Mouse (Mus musculus): ENCODE measurements around the gene Lcn10. TPM values are rescaled to one million over a fixed set of nuclear protein-coding genes. Genes with fewer than 3 reads are reported as not detected.
"Not testable (repeated sequence)": the region's sequence is repeated elsewhere in the genome, so short reads cannot be mapped to it uniquely, and the experiment has no call there.

The Lcn10 gene
- polyA plus RNA-seq, 1 experiment from 2014 or later: not detected

DNA sequence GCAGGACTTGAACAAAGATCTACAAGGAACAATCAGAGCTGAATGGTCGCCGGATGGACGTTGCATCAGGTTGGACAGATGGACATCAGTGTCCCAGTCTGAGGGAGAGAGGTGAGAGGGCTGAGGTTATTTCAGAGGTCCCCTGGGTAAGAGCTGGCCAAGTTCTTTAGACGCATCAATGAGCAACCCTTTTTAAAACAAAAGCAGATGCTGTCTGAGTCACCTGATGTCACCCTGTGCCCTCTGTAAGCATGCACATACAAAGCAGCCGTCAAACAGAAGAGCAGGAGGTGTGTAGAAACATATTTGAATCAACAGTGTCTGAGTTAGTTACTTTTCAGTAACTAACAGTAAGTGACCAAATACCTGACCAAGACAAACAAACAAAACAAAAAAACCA is 18.4 kb upstream of the Lcn10 start:
- whole genome bisulfite sequencing (ENCODE audit: insufficient replicate concordance): 61% methylated on average over 5 of the region's 5 CpGs
- Histone ChIP-seq H3K36me3 (no peaks in the 10 kb centered on the region), H3K9ac (no peak overlapping the region), H3K4me3 (replicated peaks) (no peak overlapping the region), H3K9me3 (replicated peaks) (no peaks in the 10 kb centered on the region), H3K4me1 (replicated peaks) (no peaks in the 10 kb centered on the region), H3K27ac (no peak overlapping the region), H3K4me2 (no peak overlapping the region), H3K27me3 (no peaks in the 10 kb centered on the region; the same call in 1 of the 2 replicates)
- DNase-seq: no peak
- no peak for ATAC-seq (ENCODE audit: low read depth)

DNA sequence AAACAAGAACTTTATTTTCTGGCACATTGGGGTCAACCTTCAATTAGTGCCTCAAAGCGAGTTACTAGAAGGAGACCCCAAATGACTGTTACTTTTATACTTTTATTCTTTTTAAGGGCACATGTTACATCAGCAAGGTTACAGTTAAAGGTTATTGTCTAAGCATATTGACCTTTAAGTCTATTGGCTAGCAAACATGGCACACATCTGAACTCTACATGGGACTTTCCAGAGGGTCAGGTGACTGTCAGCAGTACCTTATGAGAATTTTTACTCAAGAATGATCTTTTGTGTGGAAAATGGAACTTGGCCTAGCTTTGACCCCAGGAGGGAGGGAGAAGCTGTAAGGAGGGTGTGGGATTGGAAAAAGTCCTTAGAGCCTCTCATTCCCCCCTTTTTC is 16.0 kb upstream of the Lcn10 start:
- Histone ChIP-seq H3K4me1 (replicated peaks) (no peaks in the 10 kb centered on the region), H3K36me3 (no peaks in the 10 kb centered on the region), H3K4me3 (replicated peaks) (no peak overlapping the region), H3K27ac (no peak overlapping the region), H3K27me3 (no peaks in the 10 kb centered on the region; the same call in 1 of the 2 replicates), H3K9ac (no peak overlapping the region), H3K9me3 (replicated peaks) (no peaks in the 10 kb centered on the region), H3K4me2 (no peak overlapping the region)
- DNase-seq (no peak), ATAC-seq (ENCODE audit: low read depth) (no peak)
- WGBS (ENCODE audit: insufficient replicate concordance): 35% methylated on average over 1 of the region's 1 CpGs

DNA sequence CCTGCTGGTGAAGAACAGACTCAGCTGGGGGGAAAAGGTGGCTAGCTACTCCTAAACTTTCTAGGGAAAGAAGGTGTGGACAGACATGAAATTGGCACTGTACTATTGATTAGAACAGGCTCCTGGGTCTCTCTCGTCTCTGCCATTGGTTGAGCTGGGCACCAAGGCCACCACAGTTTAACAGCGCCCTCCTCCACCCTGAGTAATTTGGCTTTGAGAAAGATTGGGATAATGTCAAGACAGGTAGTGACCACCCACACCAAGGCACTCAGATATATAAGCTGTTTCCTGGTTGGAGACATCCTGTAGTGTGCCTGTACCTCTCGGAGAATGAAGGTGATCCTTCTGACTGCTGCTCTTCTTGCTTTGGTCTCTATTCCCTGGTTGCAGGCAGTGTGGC is 6.0 kb upstream of the Lcn10 start, which contains the start of gene Lcn6:
Gene Lcn6 (plus strand): TSS at position 301 of the 400 bp plus-strand sequence.
- H3K36me3 ChIP-seq: no peaks in the 10 kb centered on the region
- 65% methylated on average over 3 of the region's 3 CpGs for WGBS (ENCODE audit: insufficient replicate concordance)
- DNase-seq (no peak), ATAC-seq (ENCODE audit: low read depth) (no peak)
- no peak within 1 kb of the TSS for H3K27ac ChIP-seq
- H3K4me2 ChIP-seq: no peak within 1 kb of the TSS
- no peaks in the 10 kb centered on the region for H3K27me3 ChIP-seq
- H3K4me1 ChIP-seq (replicated peaks): no peaks in the 10 kb centered on the region
- H3K9ac ChIP-seq: no peak within 1 kb of the TSS
- no peak within 1 kb of the TSS for H3K4me3 ChIP-seq (replicated peaks)
- H3K9me3 ChIP-seq (replicated peaks): no peaks in the 10 kb centered on the region

DNA sequence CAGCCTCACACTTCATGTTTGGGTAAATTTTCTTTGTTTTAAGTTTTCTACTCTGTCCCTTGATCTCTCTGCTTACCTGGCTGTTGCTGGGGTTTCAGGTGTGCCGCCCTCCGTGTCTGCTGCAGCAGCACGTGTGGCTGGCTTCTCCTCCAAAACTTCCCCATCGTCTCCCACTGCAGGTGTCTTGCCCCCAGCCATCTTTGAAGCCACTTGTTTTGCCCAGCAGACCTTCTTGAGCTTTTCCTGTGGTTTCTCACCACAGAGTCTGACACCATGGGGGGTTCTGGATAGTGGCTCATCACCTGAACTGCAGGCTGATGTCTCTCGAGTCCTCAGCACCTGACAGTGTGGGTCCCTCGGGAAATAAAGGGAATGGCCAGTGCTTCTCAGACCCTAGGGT is 3.0 kb upstream of the Lcn10 start:
- WGBS (ENCODE audit: insufficient replicate concordance): 60% methylated on average over 6 of the region's 6 CpGs
- H3K4me1 ChIP-seq (replicated peaks): no peaks in the 10 kb centered on the region
- ATAC-seq (ENCODE audit: low read depth): no peak

DNA sequence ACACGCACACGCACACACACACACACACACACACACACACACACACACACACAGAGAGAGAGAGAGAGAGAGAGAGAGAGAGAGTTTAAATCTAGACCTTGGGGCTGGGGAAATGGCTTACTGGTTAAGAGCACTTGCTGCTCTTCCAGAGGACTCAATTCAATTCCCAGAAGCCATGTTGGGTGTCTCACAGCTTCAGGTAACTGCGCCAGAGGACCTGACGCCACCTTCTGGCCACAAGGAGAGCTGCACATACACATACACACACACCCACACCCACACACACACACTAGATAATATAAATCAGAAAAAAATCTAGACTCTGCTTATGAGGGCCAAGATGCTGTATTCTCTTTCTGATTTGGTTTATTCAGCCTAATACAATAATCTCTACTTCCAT is 4.4 kb downstream of the Lcn10 start:
- Histone ChIP-seq H3K4me1 (replicated peaks) (no peaks in the 10 kb centered on the region), H3K9me3 (replicated peaks) (no peaks in the 10 kb centered on the region), H3K36me3 (no peaks in the 10 kb centered on the region), H3K4me3 (replicated peaks) (no peak overlapping the region), H3K27ac (no peak overlapping the region), H3K4me2 (no peak overlapping the region), H3K27me3 (no peaks in the 10 kb centered on the region), H3K9ac (no peak overlapping the region)
- ATAC-seq (ENCODE audit: low read depth) (no peak), DNase-seq (no peak)
- WGBS (ENCODE audit: insufficient replicate concordance): 47% methylated on average over 4 of the region's 4 CpGs

More for the DNA sequence above, 3.0 kb upstream of the Lcn10 start:
- no peaks in the 10 kb centered on the region for H3K27me3 ChIP-seq
- DNase-seq: no peak
- no peaks in the 10 kb centered on the region for H3K36me3 ChIP-seq
- no peak overlapping the region for H3K4me3 ChIP-seq (replicated peaks)
- no peaks in the 10 kb centered on the region for H3K9me3 ChIP-seq (replicated peaks)
- no peak overlapping the region for H3K27ac ChIP-seq
- no peak overlapping the region for H3K9ac ChIP-seq
- H3K4me2 ChIP-seq: no peak overlapping the region

DNA sequence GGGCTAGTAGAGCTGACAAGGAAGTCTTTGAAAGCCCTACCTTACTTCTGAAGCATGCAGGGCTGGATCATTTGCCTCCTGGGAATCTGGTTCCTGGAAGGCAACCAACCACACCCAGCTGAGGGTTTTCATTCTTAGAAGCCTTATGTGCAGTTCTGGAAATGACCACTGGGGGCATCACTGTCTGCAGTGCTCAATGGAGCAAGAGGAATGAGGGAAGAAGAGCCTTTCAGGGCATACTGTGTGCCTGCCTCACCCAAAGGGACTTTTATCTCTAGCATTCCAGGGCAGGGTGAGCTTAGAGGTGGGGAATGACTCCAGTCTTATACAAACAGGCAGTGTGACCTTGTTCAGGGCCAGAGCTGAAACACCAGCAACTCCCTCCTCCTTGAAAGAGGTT is 12.1 kb downstream of the Lcn10 start:
- DNase-seq (peak; percentile 40), ATAC-seq (ENCODE audit: low read depth) (no peak)

DNA sequence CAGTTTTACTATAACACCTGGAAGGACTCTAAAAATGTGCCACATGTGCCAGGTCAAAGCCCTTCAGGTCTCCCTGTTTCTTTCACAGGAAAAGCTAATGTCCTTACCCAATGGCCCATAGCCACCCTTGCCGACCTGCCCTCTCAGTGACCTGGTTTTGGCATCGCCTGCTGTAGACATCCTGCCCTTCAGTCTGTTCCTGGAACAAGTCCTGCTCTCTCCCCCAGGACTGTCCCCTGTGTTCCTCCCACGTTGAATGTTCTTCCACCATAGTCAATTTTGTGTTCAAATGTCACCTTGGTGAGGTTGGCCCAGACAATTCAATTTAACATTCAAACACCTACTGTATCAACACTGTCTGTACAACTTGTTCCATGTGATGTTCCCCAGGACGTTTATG is 14.4 kb downstream of the Lcn10 start:
- Histone ChIP-seq H3K4me2 (no peak overlapping the region), H3K4me1 (replicated peaks) (no peaks in the 10 kb centered on the region), H3K27ac (no peak overlapping the region), H3K4me3 (replicated peaks) (no peak overlapping the region), H3K9ac (no peak overlapping the region), H3K9me3 (replicated peaks) (no peaks in the 10 kb centered on the region), H3K27me3 (no peaks in the 10 kb centered on the region; the same call in 1 of the 2 replicates), H3K36me3 (no peaks in the 10 kb centered on the region)
- DNase-seq (no peak), ATAC-seq (ENCODE audit: low read depth) (no peak)
- 49% methylated on average over 4 of the region's 4 CpGs for WGBS (ENCODE audit: insufficient replicate concordance)

More for the DNA sequence above, 12.1 kb downstream of the Lcn10 start:
- H3K27me3 ChIP-seq: no peaks in the 10 kb centered on the region; the same call in 1 of the 2 replicates
- H3K4me1 ChIP-seq (replicated peaks): no peaks in the 10 kb centered on the region
- no peak overlapping the region for H3K27ac ChIP-seq
- no peaks in the 10 kb centered on the region for H3K36me3 ChIP-seq
- H3K9me3 ChIP-seq (replicated peaks): no peaks in the 10 kb centered on the region
- H3K4me2 ChIP-seq: no peak overlapping the region
- H3K9ac ChIP-seq: no peak overlapping the region
- H3K4me3 ChIP-seq (replicated peaks): no peak overlapping the region

DNA sequence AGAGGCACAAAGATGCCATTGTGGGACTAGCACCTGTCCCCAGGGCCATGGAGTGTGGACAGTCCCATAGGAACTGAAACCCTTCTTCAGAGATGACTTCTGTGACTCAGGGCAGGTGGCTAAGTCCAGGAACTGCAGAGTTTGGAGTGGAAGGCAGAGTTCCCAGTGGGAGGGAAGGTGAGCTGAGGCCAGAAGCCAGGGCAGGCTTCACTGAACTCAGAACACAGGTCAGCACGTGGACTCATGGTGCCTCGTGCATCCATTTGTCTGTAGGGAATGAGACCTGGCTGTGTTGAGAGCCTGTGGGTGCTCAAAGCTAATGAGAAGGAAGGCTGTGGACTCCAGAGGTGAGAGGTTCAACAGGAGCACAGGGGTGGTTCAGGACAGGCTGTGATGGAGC is 16.2 kb downstream of the Lcn10 start:
- no peaks in the 10 kb centered on the region for H3K36me3 ChIP-seq
- H3K9me3 ChIP-seq (replicated peaks): no peaks in the 10 kb centered on the region
- WGBS (ENCODE audit: insufficient replicate concordance): 69% methylated on average over 2 of the region's 2 CpGs
- no peaks in the 10 kb centered on the region for H3K27me3 ChIP-seq
- H3K4me1 ChIP-seq (replicated peaks): no peaks in the 10 kb centered on the region
- DNase-seq (no peak), ATAC-seq (ENCODE audit: low read depth) (no peak)
- H3K4me3 ChIP-seq (replicated peaks): no peak overlapping the region
- H3K4me2 ChIP-seq: no peak overlapping the region
- no peak overlapping the region for H3K9ac ChIP-seq
- no peak overlapping the region for H3K27ac ChIP-seq

DNA sequence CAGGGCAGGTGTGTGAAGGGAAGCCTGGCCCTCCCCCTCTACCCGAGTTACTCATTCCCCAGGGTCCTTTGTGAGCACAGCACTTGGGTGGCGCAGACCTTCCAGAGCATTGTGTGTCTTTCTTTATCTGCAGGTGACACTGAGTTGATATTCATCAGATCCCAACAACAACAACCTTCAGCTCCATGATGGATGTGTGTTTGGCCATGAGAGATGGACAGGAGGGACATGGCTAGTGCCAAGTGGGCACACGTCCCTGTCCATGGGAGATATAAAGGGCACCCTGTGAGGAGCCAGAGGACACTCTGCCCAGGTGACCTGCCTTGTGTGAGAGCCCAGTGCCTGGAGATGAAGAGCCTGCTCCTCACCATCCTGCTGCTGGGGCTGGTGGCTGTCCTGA is 17.2 kb downstream of the Lcn10 start, which contains the start of gene Obp2a:
Gene Obp2a (plus strand): TSS at position 301 of the 400 bp plus-strand sequence.
- H3K4me3 ChIP-seq (replicated peaks); H3K9me3 ChIP-seq (replicated peaks); DNase-seq; H3K27ac ChIP-seq; H3K4me1 ChIP-seq (replicated peaks); H3K9ac ChIP-seq; ATAC-seq (ENCODE audit: low read depth); H3K4me2 ChIP-seq; H3K27me3 ChIP-seq; H3K36me3 ChIP-seq: not testable (repeated sequence)
- 76% methylated on average over 3 of the region's 3 CpGs for WGBS (ENCODE audit: insufficient replicate concordance)

DNA sequence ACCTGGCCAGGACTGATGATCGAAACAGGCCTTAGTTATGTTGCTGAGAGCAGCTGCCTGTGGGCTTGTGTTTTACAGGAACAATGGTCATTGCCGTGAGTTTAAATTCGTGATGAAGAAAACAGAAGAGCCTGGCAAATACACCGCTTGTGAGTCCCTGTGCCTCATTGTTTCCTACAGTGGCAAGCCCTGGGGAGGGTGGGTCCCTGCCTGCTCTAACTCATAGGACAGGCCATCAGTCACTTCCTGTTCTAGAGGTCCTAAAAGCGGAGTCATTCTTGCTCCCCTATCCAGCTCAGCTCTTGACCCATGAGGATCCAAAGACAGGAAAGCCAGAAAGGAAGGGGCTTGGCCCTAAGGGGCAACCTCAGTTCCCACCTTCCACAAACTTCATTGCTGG is 18.5 kb downstream of the Lcn10 start:
- H3K4me2 ChIP-seq: no peak overlapping the region
- no peak overlapping the region for H3K4me3 ChIP-seq (replicated peaks)
- ATAC-seq (ENCODE audit: low read depth) (no peak), DNase-seq (no peak)
- WGBS (ENCODE audit: insufficient replicate concordance): 43% methylated on average over 5 of the region's 5 CpGs
- H3K27me3 ChIP-seq: peaks cover 4% of the 10 kb centered on the region; the same call in 1 of the 2 replicates
- H3K9me3 ChIP-seq (replicated peaks): no peaks in the 10 kb centered on the region
- H3K9ac ChIP-seq: no peak overlapping the region
- H3K27ac ChIP-seq: no peak overlapping the region
- H3K36me3 ChIP-seq: no peaks in the 10 kb centered on the region
- no peaks in the 10 kb centered on the region for H3K4me1 ChIP-seq (replicated peaks)

DNA sequence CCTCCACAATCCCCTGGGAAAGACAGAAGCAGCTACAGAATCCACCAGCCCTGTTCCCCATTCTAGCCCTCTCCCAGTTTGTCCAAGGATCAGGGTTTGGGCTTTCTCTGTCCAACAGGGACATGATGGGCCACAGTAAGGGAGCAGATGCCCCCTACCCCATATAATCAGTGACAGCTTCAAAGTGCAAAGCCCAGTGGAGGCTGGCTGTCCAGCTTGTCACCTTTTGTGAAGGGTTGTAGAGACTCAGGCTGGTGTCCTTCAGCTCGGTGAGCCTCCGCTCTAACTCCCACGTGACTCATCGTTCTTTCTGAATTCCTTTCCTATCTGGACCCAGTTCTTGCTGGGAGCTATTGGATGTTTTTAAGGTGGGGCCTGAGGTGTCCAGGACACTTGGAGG is 21.2 kb downstream of the Lcn10 start:
- no peak for ATAC-seq (ENCODE audit: low read depth)
- Histone ChIP-seq H3K9ac (no peak overlapping the region), H3K9me3 (replicated peaks) (no peaks in the 10 kb centered on the region), H3K4me3 (replicated peaks) (no peak overlapping the region), H3K27me3 (peaks cover 16% of the 10 kb centered on the region), H3K4me1 (replicated peaks) (peaks cover 7% of the 10 kb centered on the region), H3K4me2 (no peak overlapping the region), H3K27ac (no peak overlapping the region), H3K36me3 (no peaks in the 10 kb centered on the region)
- WGBS (ENCODE audit: insufficient replicate concordance): 58% methylated on average over 4 of the region's 4 CpGs
- DNase-seq: no peak

DNA sequence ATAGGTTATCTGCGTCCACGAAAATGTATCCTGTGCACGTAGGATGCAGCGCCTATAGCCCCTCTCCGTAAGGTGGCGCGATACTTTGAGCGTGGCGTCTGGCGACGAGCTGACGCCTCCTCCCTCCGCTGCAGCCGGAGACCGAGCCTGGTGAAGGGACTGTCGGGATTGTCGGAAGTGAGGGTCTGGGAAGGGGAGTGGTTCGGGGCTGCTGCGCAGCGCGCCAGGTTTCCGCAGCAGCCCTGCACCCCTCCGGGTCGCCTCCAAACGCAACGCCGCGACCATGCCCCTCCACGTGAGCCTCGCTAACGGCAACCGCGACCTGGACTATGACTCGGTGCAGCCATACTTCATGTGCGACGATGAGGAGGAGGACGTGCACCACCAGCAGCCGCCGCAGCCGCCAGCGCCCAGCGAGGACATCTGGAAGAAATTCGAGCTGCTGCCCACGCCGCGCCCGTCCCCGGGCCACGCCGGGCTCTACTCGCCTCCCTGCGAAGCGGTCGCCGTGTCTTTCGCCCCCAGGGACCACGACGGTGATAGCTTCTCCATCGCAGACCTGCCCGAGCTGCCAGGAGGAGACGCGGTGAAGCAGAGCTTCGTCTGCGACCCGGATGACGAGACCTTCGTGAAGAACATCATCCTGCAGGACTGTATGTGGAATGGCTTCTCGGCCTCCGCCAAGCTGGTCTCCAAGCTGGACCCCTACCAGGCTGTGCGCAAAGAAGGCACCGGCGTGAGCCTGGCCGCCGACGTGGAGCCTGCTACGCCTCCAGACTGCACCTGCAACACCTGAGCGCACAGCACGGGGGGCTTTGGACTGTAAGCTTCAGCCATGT is 24.3 kb downstream of the Lcn10 start, which contains the start of gene Bmyc:
Gene Bmyc (plus strand): TSS at position 97 of the 839 bp plus-strand sequence.
- WGBS (ENCODE audit: insufficient replicate concordance): under 1% methylated on average over 78 of the region's 78 CpGs
- DNase-seq (peak; percentile 47), ATAC-seq (ENCODE audit: low read depth) (peak; percentile 69)
- Histone ChIP-seq H3K36me3 (no peaks in the 10 kb centered on the region), H3K4me3 (replicated peaks) (peak within 1 kb of the TSS; percentile 62), H3K9me3 (replicated peaks) (no peaks in the 10 kb centered on the region), H3K27me3 (peaks cover 16% of the 10 kb centered on the region), H3K4me2 (peak within 1 kb of the TSS; percentile 72), H3K4me1 (replicated peaks) (peaks cover 7% of the 10 kb centered on the region), H3K27ac (no peak within 1 kb of the TSS), H3K9ac (peak within 1 kb of the TSS; percentile 59)
